Mouse (Mus musculus) kidney, embryonic 14.5 days (tissue): ENCODE results near the gene Cyp2j8. TPM values are rescaled to one million over a fixed set of nuclear protein-coding genes. Genes with fewer than 3 reads are reported as not detected.
"Not testable (repeated sequence)": the region's sequence is repeated elsewhere in the genome, so short reads cannot be mapped to it uniquely, and the experiment has no call there.

Source experiments
- ATAC-seq: fragments of 200-750 bp; cut with Nextera tagmentation; 2 replicates; pipeline ENCODE4 v1.8.0; 2017; ENCODE audit warnings: moderate number of reproducible peaks, mild to moderate bottlenecking, moderate TSS enrichment, moderate library complexity; ENCODE audit not compliant: low FRiP score, low TSS enrichment
- H3K27ac ChIP-seq: fragments of 300-500 bp; sonication (generic); 2 replicates; pipeline ENCODE4 v1.5.1; 2014; ENCODE audit warnings: low read depth, mild to moderate bottlenecking, low read length, moderate library complexity, mixed read lengths
- H3K27me3 ChIP-seq: fragments of 300-500 bp; sonication (generic); 2 replicates; pipeline ENCODE4 v1.6.1; 2014; ENCODE audit warnings: mild to moderate bottlenecking, low read length; ENCODE audit not compliant: control insufficient read depth, insufficient read depth
- H3K36me3 ChIP-seq: fragments of 300-500 bp; sonication (generic); 2 replicates; pipeline ENCODE4 v1.6.1; 2014; ENCODE audit warnings: low read length, mixed read lengths; ENCODE audit not compliant: control insufficient read depth, insufficient read depth
- H3K4me1 ChIP-seq: fragments of 300-500 bp; sonication (generic); 2 replicates; pipeline ENCODE4 v1.6.1; 2014; ENCODE audit warnings: low read length, mixed read lengths; ENCODE audit not compliant: control insufficient read depth, insufficient read depth
- H3K4me2 ChIP-seq: fragments of 300-500 bp; sonication (generic); replicated peaks from 2 replicates; pipeline ENCODE4 v1.6.1; 2014; ENCODE audit warnings: low read depth, mild to moderate bottlenecking, low read length
- H3K4me3 ChIP-seq: fragments of 300-500 bp; sonication (generic); 2 replicates; pipeline ENCODE4 v1.5.1; 2014; ENCODE audit warnings: mild to moderate bottlenecking, low read length
- H3K9ac ChIP-seq: fragments of 300-500 bp; sonication (generic); 2 replicates; pipeline ENCODE4 v1.6.1; 2014; ENCODE audit warnings: low read depth, mild to moderate bottlenecking, low read length, moderate library complexity
- H3K9me3 ChIP-seq: fragments of 300-500 bp; sonication (generic); 2 replicates; pipeline ENCODE4 v1.6.1; 2016; ENCODE audit warnings: low read length; ENCODE audit not compliant: control insufficient read depth
- WGBS: fragments of 180-500 bp; shearing (Covaris S2); extraction: QIAGEN DNeasy Blood & Tissue Kit; methylation state at CpG from one replicate; pipeline ENCODE4 v1.1.7; 2014; 5-methylcytosine and 5-hydroxymethylcytosine counted together
- polyA plus RNA-seq: library from polyadenylated mRNA; unstranded; fragments of >200 nt; fragmentation: Nextera tagmentation; extraction: Ambion mirVana; gene quantifications from 2 replicates; pipeline ENCODE4 v1.2.1, GENCODE M21; 2014

The Cyp2j8 gene
- polyA plus RNA-seq = not detected in 2 replicates

DNA sequence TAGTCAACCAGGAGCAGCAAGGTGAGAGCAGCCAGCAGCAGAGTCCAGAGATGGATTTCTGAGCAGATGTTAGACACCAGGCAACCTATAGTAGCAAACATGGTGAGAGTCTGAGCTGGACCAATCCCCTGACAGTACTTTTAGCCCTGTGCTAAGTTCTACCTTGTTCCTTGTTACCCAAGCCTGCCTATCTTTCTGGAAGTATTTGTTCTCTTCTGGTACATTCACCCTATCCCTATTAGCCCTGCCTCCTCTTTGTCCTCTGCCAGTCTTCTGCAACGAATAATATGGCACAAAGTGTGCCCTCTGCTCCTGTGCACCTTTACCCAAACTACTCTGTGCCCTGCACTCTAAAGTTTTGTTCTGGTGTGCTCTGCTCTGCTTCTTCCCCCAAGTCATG, at the start of gene Cyp2j8:
Cyp2j8 (minus strand) TSS at position 101 of the 400 bp plus-strand sequence.
- no peak for ATAC-seq
- Histone ChIP-seq H3K9me3 (no peaks in the 10 kb centered on the region), H3K4me3 (no peak within 1 kb of the TSS), H3K4me1 (no peaks in the 10 kb centered on the region), H3K36me3 (no peaks in the 10 kb centered on the region), H3K27me3 (no peaks in the 10 kb centered on the region), H3K27ac (no peak within 1 kb of the TSS), H3K9ac (no peak within 1 kb of the TSS), H3K4me2 (no peak within 1 kb of the TSS)
- WGBS = 81% methylated on average over 1 of the region's 1 CpGs

DNA sequence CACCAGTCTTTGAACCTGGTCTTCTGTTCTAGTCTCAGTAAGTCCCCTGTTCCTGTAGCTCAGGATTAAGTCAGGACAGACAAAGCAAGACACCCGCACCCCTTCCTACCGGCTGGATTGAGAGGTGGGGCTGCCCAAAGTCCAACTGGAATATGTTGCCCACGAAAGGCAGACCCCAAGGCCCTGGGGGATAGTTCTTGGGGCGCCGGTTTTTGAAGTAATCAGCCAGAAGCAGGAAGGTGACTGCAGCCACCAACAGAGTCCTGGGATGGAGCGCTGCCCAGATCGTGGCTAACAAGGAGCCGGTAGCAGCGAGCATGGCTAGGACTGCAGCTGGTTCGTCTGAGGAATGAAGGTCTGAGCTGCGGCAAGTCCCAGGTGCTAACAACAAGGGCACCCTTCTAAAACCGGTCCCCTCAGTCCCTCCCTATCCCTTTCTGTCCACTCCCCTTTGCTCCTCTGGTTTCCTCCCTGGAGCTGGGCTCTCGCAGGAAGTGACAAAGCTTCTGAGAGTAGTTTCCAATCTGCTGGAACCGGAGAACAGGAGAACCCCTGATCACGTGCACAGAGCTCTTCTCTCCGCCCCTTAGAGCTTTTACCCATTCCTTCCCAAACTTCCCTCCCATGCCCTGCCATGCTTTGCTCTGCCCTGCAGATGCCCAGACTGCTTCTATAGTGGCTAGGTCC, 46.1 kb upstream of the Cyp2j8 start, which contains the start of gene Cyp2j6:
Cyp2j6 (minus strand) TSS at position 529 of the 687 bp plus-strand sequence.
- Histone ChIP-seq H3K27me3 (no peaks in the 10 kb centered on the region), H3K9me3 (no peaks in the 10 kb centered on the region), H3K4me1 (no peaks in the 10 kb centered on the region), H3K36me3 (no peaks in the 10 kb centered on the region), H3K4me2 (peak within 1 kb of the TSS; percentile 60), H3K4me3 (peak within 1 kb of the TSS; percentile 68), H3K9ac (peak within 1 kb of the TSS; percentile 78), H3K27ac (peak within 1 kb of the TSS; percentile 42; the same call in 1 of the 2 replicates)
- peak; percentile 99 for ATAC-seq
- 4% methylated on average over 16 of the region's 16 CpGs for WGBS

DNA sequence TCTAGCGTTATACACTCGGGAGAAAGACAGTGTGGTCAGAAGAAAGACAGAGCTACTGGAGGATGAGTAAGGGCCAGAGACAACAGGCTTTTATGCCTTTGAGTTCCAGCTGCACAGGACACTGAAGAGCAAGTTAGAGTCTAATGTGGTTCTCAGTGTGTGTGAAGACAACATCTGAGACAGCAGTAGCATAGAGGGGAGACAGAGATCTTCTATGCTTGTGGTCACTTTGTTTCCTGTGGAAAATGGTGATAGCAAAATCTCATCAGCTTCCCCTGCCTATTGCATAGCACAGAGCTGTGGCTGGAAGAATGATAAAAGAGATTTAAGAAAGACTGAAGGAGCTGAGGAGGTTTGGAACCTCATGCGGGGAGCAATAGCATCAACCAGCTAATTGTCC, 44.4 kb upstream of the Cyp2j8 start:
- H3K9ac ChIP-seq = no peak overlapping the region
- no peaks in the 10 kb centered on the region for H3K27me3 ChIP-seq
- ATAC-seq = no peak
- 86% methylated on average over 3 of the region's 3 CpGs for WGBS
- H3K9me3 ChIP-seq = no peaks in the 10 kb centered on the region
- H3K36me3 ChIP-seq = no peaks in the 10 kb centered on the region
- H3K4me2 ChIP-seq = no peak overlapping the region
- H3K27ac ChIP-seq = no peak overlapping the region
- no peak overlapping the region for H3K4me3 ChIP-seq
- no peaks in the 10 kb centered on the region for H3K4me1 ChIP-seq

DNA sequence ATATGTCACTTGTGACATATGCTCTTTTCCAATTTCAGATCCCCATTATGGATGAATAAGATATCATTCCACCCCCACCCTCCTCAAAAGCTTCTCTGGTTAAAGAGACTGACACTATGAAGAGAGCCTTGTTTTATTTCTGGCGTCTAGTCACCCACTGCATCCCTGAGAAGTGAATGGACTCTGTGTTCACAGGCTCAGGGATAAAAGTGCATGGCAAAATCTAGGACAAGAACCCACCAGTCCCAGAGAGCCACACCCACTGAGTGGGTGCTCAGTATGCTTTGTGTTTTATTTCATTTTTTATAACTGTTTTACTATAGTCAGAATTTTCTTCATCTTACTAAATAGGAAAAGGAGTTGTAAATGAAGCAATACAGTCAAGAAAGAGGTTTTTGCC, 38.8 kb upstream of the Cyp2j8 start:
- no peaks in the 10 kb centered on the region for H3K9me3 ChIP-seq
- H3K4me1 ChIP-seq = no peaks in the 10 kb centered on the region
- H3K36me3 ChIP-seq = no peaks in the 10 kb centered on the region
- 81% methylated on average over 1 of the region's 1 CpGs for WGBS
- ATAC-seq = no peak
- H3K4me2 ChIP-seq = no peak overlapping the region
- no peak overlapping the region for H3K27ac ChIP-seq
- H3K27me3 ChIP-seq = no peaks in the 10 kb centered on the region
- H3K4me3 ChIP-seq = no peak overlapping the region
- H3K9ac ChIP-seq = no peak overlapping the region

DNA sequence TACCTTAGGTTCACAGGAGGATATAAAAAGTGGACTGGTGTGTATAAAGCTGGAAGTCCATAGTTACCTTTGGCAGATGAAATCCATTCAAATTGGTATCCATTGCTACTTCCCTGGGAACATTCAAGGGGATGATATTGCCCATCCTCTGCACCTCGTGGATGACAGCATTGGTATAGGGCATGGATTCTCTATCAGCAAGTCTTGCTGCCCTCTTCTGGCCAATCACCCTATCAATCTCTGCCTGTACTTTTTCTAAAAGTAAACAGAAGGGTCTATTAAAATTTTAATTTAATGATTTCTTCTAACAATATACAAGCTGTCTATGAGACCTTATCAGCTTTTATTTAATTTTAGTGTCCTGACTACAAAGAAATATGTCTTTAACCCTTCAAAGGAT, 18.6 kb upstream of the Cyp2j8 start:
- Histone ChIP-seq H3K9ac (no peak overlapping the region), H3K9me3 (no peaks in the 10 kb centered on the region), H3K4me2 (no peak overlapping the region), H3K27ac (no peak overlapping the region), H3K36me3 (peaks cover 3% of the 10 kb centered on the region), H3K4me1 (no peaks in the 10 kb centered on the region), H3K4me3 (no peak overlapping the region), H3K27me3 (no peaks in the 10 kb centered on the region)
- ATAC-seq = no peak
- WGBS = 14% methylated on average over 1 of the region's 1 CpGs

DNA sequence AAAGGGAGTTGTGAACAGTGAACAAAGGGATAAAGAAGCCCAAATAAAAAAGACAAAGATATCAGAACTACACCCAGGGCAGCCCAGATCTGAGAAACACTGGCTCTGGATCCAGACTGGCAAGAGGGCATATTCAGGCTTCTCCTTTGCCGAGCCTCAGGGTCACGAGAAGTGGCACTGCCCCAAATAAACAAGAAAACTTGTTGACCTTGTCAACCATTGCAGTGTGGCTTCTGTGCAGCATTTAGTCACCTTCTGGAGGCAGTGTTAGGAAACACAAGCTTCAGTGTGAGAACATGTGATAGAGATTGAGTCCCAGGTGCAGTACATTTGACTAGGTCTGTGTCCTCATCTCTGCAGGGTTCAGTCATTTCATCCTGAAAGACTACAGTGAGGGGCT, 15.1 kb upstream of the Cyp2j8 start:
- no peak overlapping the region for H3K27ac ChIP-seq
- H3K4me1 ChIP-seq = no peaks in the 10 kb centered on the region
- peaks cover 3% of the 10 kb centered on the region; the same call in 1 of the 2 replicates for H3K36me3 ChIP-seq
- no peak overlapping the region for H3K4me3 ChIP-seq
- WGBS = 68% methylated on average over 2 of the region's 2 CpGs
- H3K4me2 ChIP-seq = no peak overlapping the region
- ATAC-seq = no peak
- H3K27me3 ChIP-seq = no peaks in the 10 kb centered on the region
- H3K9ac ChIP-seq = no peak overlapping the region
- H3K9me3 ChIP-seq = no peaks in the 10 kb centered on the region

DNA sequence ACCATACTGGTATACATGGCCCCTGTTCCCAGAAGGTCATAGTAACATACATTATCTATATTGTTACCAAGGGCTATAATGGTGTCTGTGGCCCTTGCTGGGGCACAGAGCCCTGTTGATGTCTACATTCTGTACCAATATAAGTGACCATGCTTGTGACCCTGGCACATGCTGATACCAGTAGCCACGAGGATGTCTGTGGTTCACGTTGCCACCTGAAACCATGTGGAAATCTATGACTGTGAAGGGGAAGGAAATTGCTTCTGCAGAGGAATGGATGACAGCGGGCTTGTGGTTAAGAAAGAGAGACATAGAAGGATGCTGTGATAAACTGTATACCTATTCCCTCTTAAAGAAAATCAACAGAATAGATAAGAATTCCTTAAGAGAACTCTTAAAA, 2.9 kb upstream of the Cyp2j8 start:
- no peaks in the 10 kb centered on the region for H3K27me3 ChIP-seq
- no peaks in the 10 kb centered on the region for H3K4me1 ChIP-seq
- H3K27ac ChIP-seq = no peak overlapping the region
- no peak overlapping the region for H3K9ac ChIP-seq
- H3K9me3 ChIP-seq = no peaks in the 10 kb centered on the region
- WGBS = 86% methylated on average over 3 of the region's 3 CpGs
- no peak for ATAC-seq
- H3K4me2 ChIP-seq = no peak overlapping the region
- H3K36me3 ChIP-seq = no peaks in the 10 kb centered on the region
- H3K4me3 ChIP-seq = no peak overlapping the region

DNA sequence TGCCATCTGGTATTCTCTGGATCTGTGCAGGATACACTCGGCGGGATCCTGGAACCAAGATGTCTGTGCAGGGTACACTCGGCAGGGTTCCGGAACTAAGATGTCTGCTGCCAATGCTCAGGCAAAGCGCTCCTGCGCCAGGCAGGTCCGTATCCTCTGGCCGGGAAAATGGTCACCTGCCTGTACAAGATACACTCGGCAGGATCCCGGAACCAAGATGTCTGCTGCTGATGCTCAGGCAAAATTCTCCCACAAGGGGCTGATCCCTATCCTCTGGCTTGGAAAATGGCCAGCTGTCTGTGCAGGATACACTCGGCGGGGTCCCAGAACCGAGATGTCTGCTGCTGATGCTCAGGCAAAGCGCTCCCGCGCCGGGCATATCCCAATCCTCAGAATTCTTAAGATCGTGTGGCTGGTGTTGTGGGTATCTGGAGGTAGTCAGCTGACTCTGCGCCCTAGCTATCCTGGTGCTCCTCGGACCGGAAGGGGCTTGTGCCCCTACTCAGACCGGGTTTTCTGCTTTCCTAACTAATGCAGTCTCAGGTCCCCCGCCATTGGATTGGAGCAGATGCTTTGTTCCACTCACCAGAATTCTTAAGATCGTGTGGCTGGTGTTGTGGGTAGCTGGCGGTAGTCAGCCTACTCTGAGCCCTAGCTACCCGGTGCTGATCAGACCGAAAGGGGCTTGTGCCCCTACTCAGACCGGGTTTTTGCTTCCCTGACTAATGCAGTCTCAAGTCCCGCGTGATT, 43.7 kb downstream of the Cyp2j8 start:
- not testable (repeated sequence) for H3K9me3 ChIP-seq, H3K36me3 ChIP-seq, H3K9ac ChIP-seq, H3K27ac ChIP-seq, H3K4me2 ChIP-seq, ATAC-seq, H3K4me3 ChIP-seq, H3K4me1 ChIP-seq, H3K27me3 ChIP-seq
- WGBS = 87% methylated on average over 30 of the region's 30 CpGs
